Mouse (Mus musculus) lung, postnatal 0 days (tissue): ENCODE measurements around the gene Atg2a. TPM values are rescaled to one million over a fixed set of nuclear protein-coding genes. Genes with fewer than 3 reads are reported as not detected.

Source experiments
- ATAC-seq: fragments of 200-750 bp; cut with Nextera tagmentation; 2 replicates; pipeline ENCODE4 v1.8.0; 2017; ENCODE audit warnings: moderate library complexity
- DNase-seq: peaks from one replicate; pipeline ENCODE4 v3.0.0-alpha.2; 2016; ENCODE audit warnings: low spot score
- H3K27ac ChIP-seq: fragments of 300-500 bp; sonication (generic); 2 replicates; pipeline ENCODE4 v1.5.1; 2014; ENCODE audit warnings: antibody characterized with exemption, mild to moderate bottlenecking, low read length, mixed read lengths
- H3K27me3 ChIP-seq: fragments of 300-500 bp; sonication (generic); replicated peaks from 2 replicates; pipeline ENCODE4 v1.6.1; 2014; ENCODE audit warnings: low read length, mixed read lengths; ENCODE audit not compliant: insufficient read depth
- H3K36me3 ChIP-seq: fragments of 300-500 bp; sonication (generic); 2 replicates; pipeline ENCODE4 v1.6.1; 2014; ENCODE audit warnings: low read length, mixed read lengths; ENCODE audit not compliant: insufficient read depth
- H3K4me1 ChIP-seq: fragments of 300-500 bp; sonication (generic); 2 replicates; pipeline ENCODE4 v1.6.1; 2014; ENCODE audit warnings: antibody characterized with exemption, low read depth, low read length, mixed read lengths; ENCODE audit not compliant: insufficient read depth
- H3K4me2 ChIP-seq: fragments of 300-500 bp; sonication (generic); replicated peaks from 2 replicates; pipeline ENCODE4 v1.6.1; 2014; ENCODE audit warnings: low read depth, mild to moderate bottlenecking, low read length, moderate library complexity, mixed read lengths
- H3K4me3 ChIP-seq: fragments of 300-500 bp; sonication (generic); 2 replicates; pipeline ENCODE4 v1.5.1; 2014; ENCODE audit warnings: low read depth, low read length
- H3K9ac ChIP-seq: fragments of 300-500 bp; sonication (generic); replicated peaks from 2 replicates; pipeline ENCODE4 v1.6.1; 2014; ENCODE audit warnings: low read depth, mild to moderate bottlenecking
- H3K9me3 ChIP-seq: fragments of 300-500 bp; sonication (generic); 2 replicates; pipeline ENCODE4 v1.6.1; 2016; ENCODE audit warnings: low read length, mixed read lengths
- CTCF ChIP-seq: IDR thresholded peaks from 2 replicates; pipeline ENCODE4 v1.5.1; 2016; ENCODE audit warnings: antibody characterized with exemption, mild to moderate bottlenecking
- EP300 ChIP-seq: IDR thresholded peaks from 2 replicates; pipeline ENCODE4 v1.6.1; 2016; ENCODE audit warnings: antibody characterized with exemption, mild to moderate bottlenecking, control low read depth
- WGBS: fragments of 180-500 bp; shearing (Covaris S2); extraction: QIAGEN DNeasy Blood & Tissue Kit; methylation state at CpG from one replicate; pipeline ENCODE4 v1.1.7; 2014; 5-methylcytosine and 5-hydroxymethylcytosine counted together
- polyA plus RNA-seq: library from polyadenylated mRNA; unstranded; fragments of >200 nt; fragmentation: Nextera tagmentation; extraction: Ambion mirVana; gene quantifications from 2 replicates; pipeline ENCODE4 v1.2.1, GENCODE M21; 2015

Atg2a gene
- polyA plus RNA-seq, 1 experiment from 2014 or later, result 5.9 TPM

- peaks cover 8% of the 10 kb centered on the region for H3K4me1 ChIP-seq
- 36% methylated on average over 7 of the region's 7 CpGs for WGBS
- H3K4me2 ChIP-seq, result no peak overlapping the region
- H3K4me3 ChIP-seq, result no peak overlapping the region
- peak overlapping the region; percentile 87 for H3K27ac ChIP-seq
- no peaks in the 10 kb centered on the region for H3K9me3 ChIP-seq
- H3K36me3 ChIP-seq, result peaks cover 19% of the 10 kb centered on the region; the same call in 1 of the 2 replicates
- ATAC-seq (peak; percentile 79), DNase-seq (peak; percentile 84)
- TF ChIP-seq CTCF (no peak), EP300 (peak; percentile 96)
- H3K27me3 ChIP-seq, result no peaks in the 10 kb centered on the region
- H3K9ac ChIP-seq, result no peak overlapping the region
These were observed 59.0 kb downstream of the Atg2a start for GRCm38 (mm10) chr19:6300402-6300841.

- H3K36me3 ChIP-seq, result peaks cover 8% of the 10 kb centered on the region; the same call in 1 of the 2 replicates
- H3K4me1 ChIP-seq, result peaks cover 8% of the 10 kb centered on the region
- H3K4me2 ChIP-seq, result no peak overlapping the region
- ATAC-seq, result no peak
- TF ChIP-seq CTCF (no peak), EP300 (no peak)
- no peak overlapping the region for H3K9ac ChIP-seq
- peak overlapping the region; percentile 69; the same call in 1 of the 2 replicates for H3K27ac ChIP-seq
- H3K27me3 ChIP-seq, result no peaks in the 10 kb centered on the region
- no peaks in the 10 kb centered on the region for H3K9me3 ChIP-seq
- H3K4me3 ChIP-seq, result no peak overlapping the region
- DNase-seq, result no peak
- WGBS, result 88% methylated on average over 5 of the region's 5 CpGs
These were observed 60.6 kb downstream of the Atg2a start for GRCm38 (mm10) chr19:6302114-6302513.

- no peaks in the 10 kb centered on the region for H3K9me3 ChIP-seq
- no peak for ATAC-seq
- peak overlapping the region; percentile 69; the same call in 1 of the 2 replicates for H3K27ac ChIP-seq
- peaks cover 8% of the 10 kb centered on the region for H3K4me1 ChIP-seq
- H3K27me3 ChIP-seq, result no peaks in the 10 kb centered on the region
- no peak overlapping the region for H3K4me2 ChIP-seq
- TF ChIP-seq CTCF (0 out of 2 replicates have a peak, but pooled peaks have one; percentile 9), EP300 (peak; percentile 44; the same call in 1 of the 2 replicates)
- no peak overlapping the region for H3K4me3 ChIP-seq
- WGBS, result 26% methylated on average over 4 of the region's 4 CpGs
- peaks cover 8% of the 10 kb centered on the region; the same call in 1 of the 2 replicates for H3K36me3 ChIP-seq
- peak; percentile 62 for DNase-seq
- no peak overlapping the region for H3K9ac ChIP-seq
These were observed 61.1 kb downstream of the Atg2a start for GRCm38 (mm10) chr19:6302522-6302921.

- ATAC-seq (no peak), DNase-seq (no peak)
- TF ChIP-seq EP300, result no peak
- TF ChIP-seq CTCF, result no peak
- WGBS, result 77% methylated on average over 6 of the region's 6 CpGs
- Histone ChIP-seq H3K4me1 (peaks cover 12% of the 10 kb centered on the region), H3K27me3 (no peaks in the 10 kb centered on the region), H3K4me2 (no peak overlapping the region), H3K27ac (no peak overlapping the region), H3K9me3 (no peaks in the 10 kb centered on the region), H3K9ac (no peak overlapping the region), H3K36me3 (peaks cover 3% of the 10 kb centered on the region; the same call in 1 of the 2 replicates), H3K4me3 (no peak overlapping the region)
These were observed 62.4 kb downstream of the Atg2a start for GRCm38 (mm10) chr19:6303831-6304230.

GRCm38 (mm10) chr19:6304787-6305516 lies 63.5 kb downstream of the Atg2a start:
- DNase-seq (peak; percentile 95), ATAC-seq (peak; percentile 34)
- 16% methylated on average over 5 of the region's 5 CpGs for WGBS
- no peaks in the 10 kb centered on the region for H3K9me3 ChIP-seq
- H3K4me1 ChIP-seq, result peaks cover 13% of the 10 kb centered on the region
- H3K4me2 ChIP-seq, result no peak overlapping the region
- H3K36me3 ChIP-seq, result no peaks in the 10 kb centered on the region
- no peak overlapping the region for H3K9ac ChIP-seq
- TF ChIP-seq CTCF (peak; percentile 99), EP300 (no peak)
- peak overlapping the region; percentile 43; the same call in 1 of the 2 replicates for H3K27ac ChIP-seq
- H3K27me3 ChIP-seq, result no peaks in the 10 kb centered on the region
- H3K4me3 ChIP-seq, result no peak overlapping the region

GRCm38 (mm10) chr19:6305517-6306115 lies 64.1 kb downstream of the Atg2a start:
- TF ChIP-seq CTCF, result no peak
- no peak for TF ChIP-seq EP300
- Histone ChIP-seq H3K36me3 (no peaks in the 10 kb centered on the region), H3K9me3 (no peaks in the 10 kb centered on the region), H3K27ac (peak overlapping the region; percentile 90; the same call in 1 of the 2 replicates), H3K27me3 (no peaks in the 10 kb centered on the region), H3K9ac (peak overlapping the region; percentile 60), H3K4me1 (peaks cover 13% of the 10 kb centered on the region), H3K4me2 (peak overlapping the region; percentile 80), H3K4me3 (peak overlapping the region; percentile 62)
- 62% methylated on average over 8 of the region's 8 CpGs for WGBS
- DNase-seq (no peak), ATAC-seq (no peak)
